Mouse (Mus musculus) midbrain, embryonic 13.5 days (tissue): ENCODE results near the gene Vmn1r115. TPM values are rescaled to one million over a fixed set of nuclear protein-coding genes. Genes with fewer than 3 reads are reported as not detected.
"Not testable (repeated sequence)": the region's sequence is repeated elsewhere in the genome, so short reads cannot be mapped to it uniquely, and the experiment has no call there.

Experiments used
- ATAC-seq: fragments of 200-750 bp; cut with Nextera tagmentation; 2 replicates; pipeline ENCODE4 v1.8.0; 2017; ENCODE audit warnings: mild to moderate bottlenecking, moderate TSS enrichment, moderate library complexity
- H3K27ac ChIP-seq: fragments of 300-500 bp; sonication (generic); 2 replicates; pipeline ENCODE4 v1.5.1; 2015; ENCODE audit warnings: inconsistent platforms, mild to moderate bottlenecking, moderate library complexity
- H3K27me3 ChIP-seq: fragments of 300-500 bp; sonication (generic); 2 replicates; pipeline ENCODE4 v1.6.1; 2015; ENCODE audit warnings: mild to moderate bottlenecking, inconsistent platforms
- H3K36me3 ChIP-seq: fragments of 300-500 bp; sonication (generic); 2 replicates; pipeline ENCODE4 v1.6.1; 2015; ENCODE audit warnings: mild to moderate bottlenecking, inconsistent platforms
- H3K4me1 ChIP-seq: fragments of 300-500 bp; sonication (generic); replicated peaks from 2 replicates; pipeline ENCODE4 v1.6.1; 2015; ENCODE audit warnings: inconsistent platforms
- H3K4me2 ChIP-seq: fragments of 300-500 bp; sonication (generic); replicated peaks from 2 replicates; pipeline ENCODE4 v1.6.1; 2015; ENCODE audit warnings: moderate library complexity, mild to moderate bottlenecking, inconsistent platforms
- H3K4me3 ChIP-seq: fragments of 300-500 bp; sonication (generic); replicated peaks from 2 replicates; pipeline ENCODE4 v1.5.1; 2015; ENCODE audit warnings: mild to moderate bottlenecking, inconsistent platforms
- H3K9ac ChIP-seq: fragments of 300-500 bp; sonication (generic); replicated peaks from 2 replicates; pipeline ENCODE4 v1.6.1; 2015; ENCODE audit warnings: mild to moderate bottlenecking, inconsistent platforms
- H3K9me3 ChIP-seq: fragments of 300-500 bp; sonication (generic); 2 replicates; pipeline ENCODE4 v1.6.1; 2016; ENCODE audit warnings: mild to moderate bottlenecking, inconsistent platforms
- WGBS: fragments of 180-500 bp; shearing (Covaris S2); methylation state at CpG from one replicate; pipeline ENCODE4 v1.1.7; 2015; 5-methylcytosine and 5-hydroxymethylcytosine counted together
- polyA plus RNA-seq: library from polyadenylated mRNA; unstranded; fragments of >200 nt; fragmentation: Nextera tagmentation; extraction: Ambion mirVana; gene quantifications from 2 replicates; pipeline ENCODE4 v1.2.1, GENCODE M21; 2015

Vmn1r115 gene
- not detected in 2 replicates for polyA plus RNA-seq

DNA sequence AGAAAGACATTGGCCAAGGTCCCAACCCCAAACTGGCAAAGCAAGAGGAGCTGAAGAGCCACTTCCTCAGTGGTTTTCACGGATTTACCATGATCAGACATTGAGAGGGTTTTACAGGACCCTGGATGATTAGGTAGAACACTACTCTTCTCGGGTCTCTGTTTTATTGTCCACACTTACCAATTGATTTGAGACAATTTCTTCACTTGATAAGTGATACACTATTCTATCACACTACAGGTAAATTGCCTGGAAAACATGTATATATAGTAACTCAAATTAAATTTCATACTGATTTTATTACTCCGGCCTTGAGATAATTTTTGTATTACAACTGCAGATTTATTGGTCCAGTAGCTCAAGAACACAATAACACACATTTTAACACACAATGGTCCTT lies at the start of gene Vmn1r115:
TSS of gene Vmn1r115 (minus strand) at position 101 of the 400 bp plus-strand sequence.
- H3K4me2 ChIP-seq, H3K9ac ChIP-seq, H3K27ac ChIP-seq, H3K36me3 ChIP-seq, H3K4me1 ChIP-seq, H3K4me3 ChIP-seq, ATAC-seq, H3K27me3 ChIP-seq, H3K9me3 ChIP-seq: not testable (repeated sequence)
- 93% methylated on average over 1 of the region's 3 CpGs for WGBS

DNA sequence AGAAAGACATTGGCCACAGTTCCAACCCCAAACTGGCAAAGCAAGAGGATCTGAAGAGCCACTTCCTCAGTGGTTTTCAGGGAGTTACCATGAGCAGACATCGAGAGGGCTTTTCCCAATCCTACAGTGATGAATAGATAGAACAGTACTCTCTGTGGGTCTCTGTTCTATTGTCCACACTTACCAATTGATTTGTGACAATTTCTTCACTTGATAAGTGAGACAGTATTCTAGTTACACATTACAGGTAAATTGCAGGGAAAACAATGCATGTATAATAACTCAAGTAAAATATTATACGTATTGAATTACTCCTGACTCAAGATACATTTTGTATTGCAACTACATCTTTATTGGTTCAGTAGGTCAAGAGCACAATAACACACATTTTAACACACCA lies 39.2 kb upstream of the Vmn1r115 start, which contains the start of gene Vmn1r117:
TSS of gene Vmn1r117 (minus strand) at position 101 of the 400 bp plus-strand sequence.
- H3K4me3 ChIP-seq, H3K27me3 ChIP-seq, H3K4me2 ChIP-seq, H3K27ac ChIP-seq, H3K4me1 ChIP-seq, ATAC-seq, H3K9ac ChIP-seq, H3K9me3 ChIP-seq, H3K36me3 ChIP-seq: not testable (repeated sequence)
- WGBS, result no CpG with 5 or more reads among the region's 2 CpGs

DNA sequence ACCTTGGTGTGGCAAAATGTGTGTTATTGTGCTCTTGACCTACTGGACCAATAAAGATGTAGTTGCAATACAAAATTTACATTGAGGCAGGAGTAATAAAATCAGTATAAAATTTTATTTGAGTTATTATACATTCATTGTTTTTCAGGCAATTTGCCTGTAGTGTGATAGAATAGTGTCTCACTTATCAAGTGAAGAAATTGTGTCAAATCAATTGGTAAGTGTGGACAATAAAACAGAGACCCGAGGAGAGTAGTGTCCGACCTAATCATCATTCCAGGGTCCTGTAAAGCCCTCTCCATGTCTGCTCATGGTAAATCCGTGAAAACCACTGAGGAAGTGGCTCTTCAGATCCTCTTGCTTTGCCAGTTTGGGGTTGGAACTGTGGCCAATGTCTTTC lies 27.2 kb upstream of the Vmn1r115 start, which contains the start of gene Vmn1r116:
TSS of gene Vmn1r116 (plus strand) at position 301 of the 400 bp plus-strand sequence.
- H3K27me3 ChIP-seq, H3K9me3 ChIP-seq, H3K9ac ChIP-seq, ATAC-seq, H3K36me3 ChIP-seq, H3K4me1 ChIP-seq, H3K4me2 ChIP-seq, H3K27ac ChIP-seq, H3K4me3 ChIP-seq: not testable (repeated sequence)
- 60% methylated on average over 3 of the region's 3 CpGs for WGBS

DNA sequence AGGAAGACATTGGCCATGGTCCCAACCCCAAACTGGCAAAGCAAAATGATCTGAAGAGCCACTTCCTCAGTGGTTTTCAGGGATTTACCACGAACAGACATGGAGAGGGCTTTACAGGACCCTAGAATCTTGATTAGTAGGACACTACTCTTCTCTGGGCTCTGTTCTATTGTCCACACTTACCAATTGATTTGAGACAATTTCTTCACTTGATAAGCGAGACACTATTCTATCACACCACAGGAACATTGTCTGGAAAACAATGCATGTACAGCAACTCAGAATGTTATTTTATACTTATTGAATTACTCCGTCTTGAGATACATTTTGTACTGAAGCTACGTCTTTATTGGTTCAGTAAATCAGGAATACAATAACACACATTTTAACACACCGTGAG lies 32.7 kb downstream of the Vmn1r115 start, which contains the start of gene Vmn1r114:
TSS of gene Vmn1r114 (minus strand) at position 101 of the 400 bp plus-strand sequence.
- WGBS, result no CpG with 5 or more reads among the region's 5 CpGs
- H3K27ac ChIP-seq, H3K9me3 ChIP-seq, H3K27me3 ChIP-seq, H3K36me3 ChIP-seq, H3K4me1 ChIP-seq, H3K4me2 ChIP-seq, ATAC-seq, H3K4me3 ChIP-seq, H3K9ac ChIP-seq: not testable (repeated sequence)

Other genes with a start within 250 kb of the Vmn1r115 start
- not detected in 2 replicates for gene Gm4513, start 246.0 kb downstream of the Vmn1r115 start, polyA plus RNA-seq
- gene Vmn1r107, start 176.1 kb downstream of the Vmn1r115 start, polyA plus RNA-seq, result not detected in 2 replicates
- not detected in 2 replicates for gene Vmn1r111, start 141.8 kb downstream of the Vmn1r115 start, polyA plus RNA-seq
- gene Gm10668, start 114.4 kb downstream of the Vmn1r115 start, polyA plus RNA-seq, result not detected in 2 replicates
- gene Vmn1r112, start 73.8 kb downstream of the Vmn1r115 start, polyA plus RNA-seq, result not detected in 2 replicates
- gene Vmn1r113, start 57.7 kb downstream of the Vmn1r115 start, polyA plus RNA-seq, result not detected in 2 replicates
- gene Vmn1r114, start 32.8 kb downstream of the Vmn1r115 start, polyA plus RNA-seq, result not detected in 2 replicates
- not detected in 2 replicates for gene Vmn1r116, start 27.3 kb upstream of the Vmn1r115 start, polyA plus RNA-seq
- not detected in 2 replicates for gene Vmn1r117, start 39.1 kb upstream of the Vmn1r115 start, polyA plus RNA-seq
- gene Vmn1r118, start 67.4 kb upstream of the Vmn1r115 start, polyA plus RNA-seq, result not detected in 2 replicates
- gene Vmn1r119, start 167.5 kb upstream of the Vmn1r115 start, polyA plus RNA-seq, result not detected in 2 replicates
- gene Vmn1r120, start 208.8 kb upstream of the Vmn1r115 start, polyA plus RNA-seq, result not detected in 2 replicates